Mouse (Mus musculus) ES-Bruce4 (cell line): ENCODE measurements around the gene Cdh26.

Experiments
- CTCF ChIP-seq: IDR thresholded peaks from one replicate; pipeline ENCODE4 v1.8.1; 2011; ENCODE audit warnings: low read depth, low read length
- EP300 ChIP-seq: IDR thresholded peaks from 2 replicates; pipeline ENCODE4 v1.6.1; 2011; ENCODE audit warnings: low read depth, low read length; ENCODE audit not compliant: insufficient read depth
- POLR2A ChIP-seq: IDR thresholded peaks from one replicate; pipeline ENCODE4 v1.8.1; 2011; ENCODE audit warnings: low read length; ENCODE audit not compliant: insufficient read depth

GRCm38 (mm10) chr2:178490245-178490920 lies 60.1 kb downstream of the Cdh26 start:
- TF ChIP-seq CTCF (no peak), POLR2A (no peak), EP300 (no peak)
